Mouse (Mus musculus) erythroblast, embryonic 14.5 days (primary cell): ENCODE measurements around the gene Ring1.

ENCODE experiments used
- GATA1 ChIP-seq: IDR thresholded peaks from 2 replicates; pipeline ENCODE4 v1.6.1; 2012; ENCODE audit warnings: low read length, inconsistent platforms, mixed read lengths
- TAL1 ChIP-seq: IDR thresholded peaks from 3 replicates; pipeline ENCODE4 v1.6.1; 2012; ENCODE audit warnings: low read length, inconsistent platforms, mixed read lengths

- no peak for TF ChIP-seq GATA1
- TF ChIP-seq TAL1 = no peak
These were observed 50.9 kb downstream of the Ring1 start for GRCm38 (mm10) chr17:33973572-33973971.
